Mouse (Mus musculus) liver, postnatal 0 days (tissue): Measurements from ENCODE around the gene Lypd5. TPM values are rescaled to one million over a fixed set of nuclear protein-coding genes. Genes with fewer than 3 reads are reported as not detected.

Source experiments
- ATAC-seq: fragments of 200-750 bp; cut with Nextera tagmentation; 2 replicates; pipeline ENCODE4 v1.8.0; 2017; ENCODE audit warnings: mild to moderate bottlenecking, moderate library complexity
- DNase-seq: peaks from one replicate; pipeline ENCODE4 v3.0.0-alpha.2; 2016
- H3K27ac ChIP-seq: fragments of 300-500 bp; sonication (generic); 2 replicates; pipeline ENCODE4 v1.5.1; 2014; ENCODE audit warnings: antibody characterized with exemption, moderate library complexity, mild to moderate bottlenecking, low read depth
- H3K27me3 ChIP-seq: fragments of 300-500 bp; sonication (generic); 2 replicates; pipeline ENCODE4 v1.6.1; 2014; ENCODE audit warnings: low read length, control low read depth, mixed read lengths; ENCODE audit not compliant: insufficient read depth
- H3K36me3 ChIP-seq: fragments of 300-500 bp; sonication (generic); replicated peaks from 2 replicates; pipeline ENCODE4 v1.6.1; 2014; ENCODE audit warnings: mild to moderate bottlenecking, control low read depth, low read length, moderate library complexity, mixed read lengths; ENCODE audit not compliant: insufficient read depth
- H3K4me1 ChIP-seq: fragments of 300-500 bp; sonication (generic); 2 replicates; pipeline ENCODE4 v1.6.1; 2014; ENCODE audit warnings: antibody characterized with exemption, mild to moderate bottlenecking, control low read depth; ENCODE audit not compliant: insufficient read depth
- H3K4me2 ChIP-seq: fragments of 300-500 bp; sonication (generic); 2 replicates; pipeline ENCODE4 v1.6.1; 2014; ENCODE audit warnings: low read depth, mild to moderate bottlenecking, low read length, moderate library complexity, mixed read lengths
- H3K4me3 ChIP-seq: fragments of 300-500 bp; sonication (generic); 2 replicates; pipeline ENCODE4 v1.5.1; 2014; ENCODE audit warnings: low read depth, low read length
- H3K9ac ChIP-seq: fragments of 300-500 bp; sonication (generic); replicated peaks from 2 replicates; pipeline ENCODE4 v1.6.1; 2014; ENCODE audit warnings: mild to moderate bottlenecking, moderate library complexity
- H3K9me3 ChIP-seq: fragments of 300-500 bp; sonication (generic); 2 replicates; pipeline ENCODE4 v1.6.1; 2016; ENCODE audit warnings: mild to moderate bottlenecking, control low read depth, low read length, mixed read lengths
- CTCF ChIP-seq: sonication (generic); IDR thresholded peaks from 2 replicates; pipeline ENCODE4 v1.5.1; 2016; ENCODE audit warnings: antibody characterized with exemption, low read depth
- EP300 ChIP-seq: IDR thresholded peaks from 2 replicates; pipeline ENCODE4 v1.6.1; 2016; ENCODE audit warnings: antibody characterized with exemption, low read depth, mild to moderate bottlenecking
- WGBS: fragments of 180-500 bp; shearing (Covaris S2); extraction: QIAGEN DNeasy Blood & Tissue Kit; methylation state at CpG from one replicate; pipeline ENCODE4 v1.1.7; 2014; ENCODE audit not compliant: insufficient replicate concordance; 5-methylcytosine and 5-hydroxymethylcytosine counted together
- microRNA-seq: library from miRNA; unstranded; fragments of <30 nt; microRNA quantifications from one replicate; pipeline ENCODE4, GENCODE M21; 2016
- polyA plus RNA-seq: library from polyadenylated mRNA; unstranded; fragments of >200 nt; fragmentation: Nextera tagmentation; extraction: Ambion mirVana; gene quantifications from 2 replicates; pipeline ENCODE4 v1.2.1, GENCODE M21; 2015

Gene Lypd5
- polyA plus RNA-seq, 1 experiment from 2014 or later: 0.06 TPM

- no peaks in the 10 kb centered on the region; the same call in 1 of the 2 replicates for H3K9me3 ChIP-seq
- no peak for TF ChIP-seq EP300
- peak; percentile 67 for TF ChIP-seq CTCF
- DNase-seq: peak; percentile 51
- 95% methylated on average over 9 of the region's 9 CpGs for WGBS
- H3K4me2 ChIP-seq: no peak overlapping the region
- ATAC-seq: no peak
- H3K36me3 ChIP-seq: peaks cover 35% of the 10 kb centered on the region
- peaks cover 9% of the 10 kb centered on the region for H3K4me1 ChIP-seq
- no peak overlapping the region for H3K9ac ChIP-seq
- H3K4me3 ChIP-seq: no peak overlapping the region
- no peak overlapping the region for H3K27ac ChIP-seq
- H3K27me3 ChIP-seq: no peaks in the 10 kb centered on the region
Observed at GRCm38 (mm10) chr7:24402851-24403250, 53.9 kb downstream of the Lypd5 start.

Small RNA genes within 50 kb of the gene (microRNA-seq; reads per million reads assigned to microRNA genes)
- not detected for gene Gm27592

Other genes starting within 250 kb of the Lypd5 start
- 0.76 and 0.86 TPM in 2 replicates for gene Zfp112, start 236.9 kb upstream of the Lypd5 start, polyA plus RNA-seq
- gene Zfp235, start 215.0 kb upstream of the Lypd5 start, polyA plus RNA-seq: 2.8 and 3.3 TPM in 2 replicates
- gene Zfp114, start 174.1 kb upstream of the Lypd5 start, polyA plus RNA-seq: 0.13 and 0.19 TPM in 2 replicates
- 0.93 and 1.0 TPM in 2 replicates for gene Zfp111, start 137.8 kb upstream of the Lypd5 start, polyA plus RNA-seq
- 0.40 and 0.65 TPM in 2 replicates for gene Zfp109, start 111.6 kb upstream of the Lypd5 start, polyA plus RNA-seq
- gene Zfp108, start 94.4 kb upstream of the Lypd5 start, polyA plus RNA-seq: 0.31 and 0.79 TPM in 2 replicates
- 1.1 and 1.2 TPM in 2 replicates for gene Zfp93, start 78.8 kb upstream of the Lypd5 start, polyA plus RNA-seq
- 1.6 and 1.8 TPM in 2 replicates for gene Zfp61, start 48.0 kb upstream of the Lypd5 start, polyA plus RNA-seq
- gene Zfp94, start 32.5 kb upstream of the Lypd5 start, polyA plus RNA-seq: 1.8 and 2.2 TPM in 2 replicates
- not detected in 2 replicates for gene Tescl, start 15.3 kb upstream of the Lypd5 start, polyA plus RNA-seq
- gene Kcnn4, start 21.1 kb downstream of the Lypd5 start, polyA plus RNA-seq: 41.0 and 41.9 TPM in 2 replicates
- 8.2 and 8.7 TPM in 2 replicates for gene Smg9, start 50.4 kb downstream of the Lypd5 start, polyA plus RNA-seq
- 0.18 and 0.28 TPM in 2 replicates for gene Irgc1, start 103.1 kb downstream of the Lypd5 start, polyA plus RNA-seq
- 9.3 and 10.8 TPM in 2 replicates for gene Plaur, start 113.3 kb downstream of the Lypd5 start, polyA plus RNA-seq
- gene Cadm4, start 132.8 kb downstream of the Lypd5 start, polyA plus RNA-seq: 0.17 and 0.46 TPM in 2 replicates
- gene Zfp428, start 157.8 kb downstream of the Lypd5 start, polyA plus RNA-seq: 3.3 and 4.1 TPM in 2 replicates
- gene AC161166.1, start 163.3 kb downstream of the Lypd5 start, polyA plus RNA-seq: not detected in 2 replicates
- gene Irgq, start 181.5 kb downstream of the Lypd5 start, polyA plus RNA-seq: 1.3 and 1.6 TPM in 2 replicates
- 0.13 TPM in 1 of 2 replicates, not detected in the other for gene Pinlyp, start 196.9 kb downstream of the Lypd5 start, polyA plus RNA-seq
- gene Xrcc1, start 197.1 kb downstream of the Lypd5 start, polyA plus RNA-seq: 17.9 and 18.0 TPM in 2 replicates
- 39.7 and 40.9 TPM in 2 replicates for gene Ethe1, start 238.3 kb downstream of the Lypd5 start, polyA plus RNA-seq
- gene Zfp575, start 238.4 kb downstream of the Lypd5 start, polyA plus RNA-seq: 0.13 and 0.15 TPM in 2 replicates